Comparison of ENCODE assay signal across 15 mouse cellular contexts in the genomic region with DNA sequence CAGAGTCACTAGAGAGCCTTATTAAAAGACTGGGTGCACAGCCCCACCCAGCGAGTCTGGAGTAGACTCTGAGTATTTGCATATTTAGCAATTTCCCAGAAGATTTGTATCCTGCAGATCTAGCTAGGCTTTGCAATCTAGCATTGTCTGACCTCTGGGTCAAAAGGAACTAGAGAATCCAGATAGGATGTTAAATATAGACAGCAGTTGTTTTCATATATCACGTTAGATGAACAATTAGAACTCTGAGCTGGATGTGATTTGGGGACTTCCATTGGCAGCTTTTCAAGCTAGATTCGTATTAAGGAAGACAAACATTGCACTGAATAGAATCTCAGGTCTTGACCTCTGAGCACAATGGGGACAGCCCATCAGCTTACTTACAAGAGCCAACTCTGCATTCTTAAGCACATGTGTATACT.
DNase-seq lines count a peak whose midpoint lies in the region; ATAC-seq lines count a peak whose summit lies in the region.
"Had no signal": no experiment of that assay in that cellular context is flagged by ENCODE, and none has a peak within 500 bp of the region (broad histone marks: within the 10 kb centered on the region; RNA-seq: fewer than 3 reads in every experiment).

No protein-coding gene starts in this region.

- H3K4me3 ChIP-seq in brown adipose tissue, adult 24 weeks (ENCODE audit: insufficient read depth, low read depth, low read length): no peak overlapping the region
- H3K4me3 ChIP-seq: embryonic facial prominence, embryonic 12.5 days; forebrain, embryonic 12.5 days; hindbrain, embryonic 10.5 days; liver, embryonic 13.5 days; midbrain, embryonic 10.5 days had no signal

- peaks cover 23% of the 10 kb centered on the region for H3K4me1 ChIP-seq in brown adipose tissue, adult 24 weeks (ENCODE audit: control insufficient read depth, insufficient read depth, insufficient read length, low read length)
- H3K4me1 ChIP-seq: embryonic facial prominence, embryonic 12.5 days; forebrain, embryonic 12.5 days; hindbrain, embryonic 10.5 days; liver, embryonic 13.5 days; midbrain, embryonic 10.5 days had no signal

- DNase-seq in heart, adult 18-20 months: peak; percentile 33 to 68
- DNase-seq in heart, postnatal 4 days: no peak
- peak; percentile 44 for DNase-seq in kidney, postnatal 10 days
- peak; percentile 41 for DNase-seq in lung, postnatal 10 days
- DNase-seq in cerebellum, postnatal 4 days (ENCODE audit: low spot score in 2 of 2): no peak
- DNase-seq: cerebellum, adult 8-10 months; gastrocnemius, postnatal 14 days; liver, embryonic 13.5 days; right cerebral cortex, postnatal 14 days had no signal

- ATAC-seq in cerebellum, adult (ENCODE audit: insufficient number of reproducible peaks, low FRiP score, low TSS enrichment): no peak; the same call in 1 of the 2 replicates

- 0 out of 2 replicates have a peak overlapping the region, but pooled peaks have one; percentile 81 for H3K27ac ChIP-seq in brown adipose tissue, adult 24 weeks (replicated peaks; ENCODE audit: low read depth, low read length)
- H3K27ac ChIP-seq: embryonic facial prominence, embryonic 12.5 days; forebrain, embryonic 12.5 days; hindbrain, embryonic 10.5 days; liver, embryonic 13.5 days; midbrain, embryonic 10.5 days had no signal

Comparison
In these comparisons a context has a peak if more than half of its experiments do, and no peak if none do; other contexts are left out.
1. DNase-seq: peak in heart, adult 18-20 months (2 of 2), kidney, postnatal 10 days (single experiment) and lung, postnatal 10 days (single experiment); none in heart, postnatal 4 days (single experiment) and cerebellum, postnatal 4 days (0 of 2).